Mouse (Mus musculus) lung, adult 2 months (tissue): ENCODE results near the gene H2-Ab1. TPM values are rescaled to one million over a fixed set of nuclear protein-coding genes. Genes with fewer than 3 reads are reported as not detected.

ENCODE experiments used
- DNase-seq: peaks from one replicate; pipeline ENCODE4 v3.0.0; 2022
- H3K4me1 ChIP-seq: fragments of 200-500 bp; 2 replicates; pipeline ENCODE4 v1.6.1; 2011; ENCODE audit warnings: low read length; ENCODE audit not compliant: control insufficient read depth, insufficient read depth
- H3K4me3 ChIP-seq: fragments of 200-500 bp; replicated peaks from 2 replicates; pipeline ENCODE3; 2011; ENCODE audit warnings: low read depth, mild to moderate bottlenecking, control low read depth, low read length; ENCODE audit errors: extremely low read depth
- CTCF ChIP-seq: fragments of 200-500 bp; IDR thresholded peaks from 2 replicates; pipeline ENCODE4 v1.5.1; 2011; ENCODE audit warnings: mild to moderate bottlenecking, low read length, control low read depth; ENCODE audit not compliant: insufficient read depth
- POLR2A ChIP-seq: fragments of 200-500 bp; IDR thresholded peaks from 2 replicates; pipeline ENCODE4 v1.6.1; 2011; ENCODE audit warnings: low read depth, mild to moderate bottlenecking, control low read depth, low read length, borderline replicate concordance; ENCODE audit errors: extremely low read depth
- WGBS: fragments of 180-500 bp; shearing (Covaris S2); methylation state at CpG from one replicate; pipeline ENCODE4 v1.1.7; 2018; 5-methylcytosine and 5-hydroxymethylcytosine counted together
- polyA plus RNA-seq: library from polyadenylated mRNA; depleted of rRNA; stranded (reverse); fragments of >200 nt; gene quantifications from 2 replicates; pipeline ENCODE4 v1.2.3, GENCODE M21; 2012

The H2-Ab1 gene
- polyA plus RNA-seq, 1 experiment = 1,370 TPM

GRCm38 (mm10) chr17:34236691-34237090, 20.8 kb upstream of the H2-Ab1 start:
- H3K4me1 ChIP-seq = peaks cover 6% of the 10 kb centered on the region; the same call in 1 of the 2 replicates
- no peak for TF ChIP-seq CTCF
- DNase-seq = no peak
- no peak overlapping the region for H3K4me3 ChIP-seq
- 69% methylated on average over 5 of the region's 5 CpGs for WGBS

- 74% methylated on average over 3 of the region's 3 CpGs for WGBS
- no peak for TF ChIP-seq CTCF
- no peak for DNase-seq
- Histone ChIP-seq H3K4me1 (peaks cover 6% of the 10 kb centered on the region; the same call in 1 of the 2 replicates), H3K4me3 (no peak overlapping the region)
Measured at GRCm38 (mm10) chr17:34237741-34238140, 19.7 kb upstream of the H2-Ab1 start.

- no peak for DNase-seq
Measured at GRCm38 (mm10) chr17:34238706-34239105, 18.8 kb upstream of the H2-Ab1 start, which contains the start of gene H2-Ob. Gene H2-Ob (plus strand): TSS chr17:34238903.

GRCm38 (mm10) chr17:34239601-34240041, 17.9 kb upstream of the H2-Ab1 start:
- peaks cover 6% of the 10 kb centered on the region; the same call in 1 of the 2 replicates for H3K4me1 ChIP-seq
- DNase-seq = no peak
- H3K4me3 ChIP-seq = peak overlapping the region; percentile 54
- no peak for TF ChIP-seq CTCF
- peak; percentile 31; the same call in 1 of the 2 replicates for TF ChIP-seq POLR2A
- 25% methylated on average over 10 of the region's 10 CpGs for whole genome bisulfite sequencing

More at GRCm38 (mm10) chr17:34238706-34239105, 18.8 kb upstream of the H2-Ab1 start, which contains the start of gene H2-Ob:
- no peak for TF ChIP-seq POLR2A
- TF ChIP-seq CTCF = no peak
- WGBS = 62% methylated on average over 3 of the region's 3 CpGs
- H3K4me1 ChIP-seq = peaks cover 6% of the 10 kb centered on the region; the same call in 1 of the 2 replicates
- peak within 1 kb of the TSS; percentile 33 for H3K4me3 ChIP-seq

DNA sequence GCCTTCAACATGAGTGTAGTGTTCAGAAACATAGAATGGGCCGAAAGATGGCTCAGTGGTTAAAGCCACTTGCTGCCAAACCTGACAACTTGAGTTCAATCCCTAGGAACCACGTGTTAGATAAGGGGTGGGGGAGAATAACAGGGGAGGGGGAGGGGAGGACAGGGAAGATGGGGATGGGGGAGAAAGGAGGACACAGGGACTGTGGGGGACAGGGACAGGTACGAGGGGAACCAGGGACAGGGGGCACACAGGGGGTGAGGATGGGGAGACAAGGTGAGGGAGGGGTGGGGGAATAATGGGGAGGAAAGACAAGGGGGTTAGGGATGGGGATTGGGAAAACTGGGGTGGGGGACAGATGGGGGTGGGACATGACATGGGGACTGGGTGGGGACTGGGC, 17.1 kb upstream of the H2-Ab1 start:
- no peak for DNase-seq
- Histone ChIP-seq H3K4me1 (peaks cover 6% of the 10 kb centered on the region; the same call in 1 of the 2 replicates), H3K4me3 (peak overlapping the region; percentile 54)
- WGBS = 45% methylated on average over 3 of the region's 3 CpGs
- TF ChIP-seq CTCF = no peak
- no peak for TF ChIP-seq POLR2A

DNA sequence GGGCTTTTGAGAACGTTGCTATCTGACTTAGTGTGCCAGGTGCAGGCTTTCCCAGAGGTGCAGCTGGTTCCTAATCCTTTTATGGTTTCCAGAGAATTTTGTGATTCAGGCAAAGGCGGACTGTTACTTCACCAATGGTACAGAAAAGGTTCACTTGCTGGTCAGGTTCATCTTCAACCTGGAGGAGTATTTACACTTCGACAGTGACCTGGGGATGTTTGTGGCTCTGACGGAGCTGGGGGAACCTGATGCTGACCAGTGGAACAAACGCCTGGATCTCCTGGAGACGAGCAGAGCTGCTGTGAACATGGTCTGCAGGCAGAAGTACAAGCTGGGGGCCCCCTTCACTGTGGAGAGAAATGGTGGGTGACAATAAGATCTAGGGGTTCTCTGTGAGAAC, 16.6 kb upstream of the H2-Ab1 start:
- no peak overlapping the region for H3K4me3 ChIP-seq
- TF ChIP-seq POLR2A = no peak
- TF ChIP-seq CTCF = no peak
- peaks cover 6% of the 10 kb centered on the region; the same call in 1 of the 2 replicates for H3K4me1 ChIP-seq
- 79% methylated on average over 6 of the region's 6 CpGs for WGBS
- no peak for DNase-seq

DNA sequence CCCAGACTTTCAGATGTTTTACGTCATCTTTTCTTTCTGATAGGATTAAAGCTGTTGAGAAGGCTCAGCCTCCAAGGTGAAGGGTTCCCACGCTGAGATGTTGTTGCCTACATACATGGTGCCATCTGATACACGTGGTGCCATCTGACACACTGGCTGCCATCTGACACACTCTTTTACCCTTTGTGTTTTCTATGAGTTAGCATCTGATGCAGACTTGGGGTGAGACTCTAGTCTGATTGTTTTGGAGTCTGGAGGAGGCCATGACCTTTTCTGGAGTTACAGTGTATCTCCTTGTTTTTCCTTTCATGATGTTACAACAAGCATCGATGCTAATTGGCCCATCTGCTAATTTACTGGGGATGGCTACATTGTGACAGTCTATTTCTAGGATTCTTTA, 12.8 kb upstream of the H2-Ab1 start:
- Histone ChIP-seq H3K4me3 (no peak overlapping the region), H3K4me1 (peaks cover under 1% of the 10 kb centered on the region; the same call in 1 of the 2 replicates)
- TF ChIP-seq CTCF = no peak
- TF ChIP-seq POLR2A = no peak
- DNase-seq = no peak
- 78% methylated on average over 4 of the region's 4 CpGs for WGBS

- TF ChIP-seq CTCF = no peak
- TF ChIP-seq POLR2A = no peak
- 87% methylated on average over 3 of the region's 3 CpGs for WGBS
- H3K4me1 ChIP-seq = no peaks in the 10 kb centered on the region
- DNase-seq = no peak
- no peak overlapping the region for H3K4me3 ChIP-seq
Measured at GRCm38 (mm10) chr17:34247047-34247446, 10.4 kb upstream of the H2-Ab1 start.

GRCm38 (mm10) chr17:34248764-34249163, 8.7 kb upstream of the H2-Ab1 start:
- 18% methylated on average over 2 of the region's 2 CpGs for WGBS
- TF ChIP-seq POLR2A = no peak
- no peak for TF ChIP-seq CTCF
- H3K4me1 ChIP-seq = no peaks in the 10 kb centered on the region
- H3K4me3 ChIP-seq = no peak overlapping the region
- no peak for DNase-seq

- 53% methylated on average over 3 of the region's 3 CpGs for WGBS
- no peak for DNase-seq
- no peak overlapping the region for H3K4me3 ChIP-seq
- no peaks in the 10 kb centered on the region for H3K4me1 ChIP-seq
- TF ChIP-seq POLR2A = no peak
- no peak for TF ChIP-seq CTCF
Measured at GRCm38 (mm10) chr17:34249361-34249760, 8.1 kb upstream of the H2-Ab1 start.
